Mouse (Mus musculus) urinary bladder, postnatal 14 days (tissue): ENCODE data around the gene Hacd3.

ENCODE experiments used
- DNase-seq: peaks from one replicate; pipeline ENCODE4 v3.0.0; 2021; ENCODE audit warnings: low spot score

Gene Hacd3

DNA sequence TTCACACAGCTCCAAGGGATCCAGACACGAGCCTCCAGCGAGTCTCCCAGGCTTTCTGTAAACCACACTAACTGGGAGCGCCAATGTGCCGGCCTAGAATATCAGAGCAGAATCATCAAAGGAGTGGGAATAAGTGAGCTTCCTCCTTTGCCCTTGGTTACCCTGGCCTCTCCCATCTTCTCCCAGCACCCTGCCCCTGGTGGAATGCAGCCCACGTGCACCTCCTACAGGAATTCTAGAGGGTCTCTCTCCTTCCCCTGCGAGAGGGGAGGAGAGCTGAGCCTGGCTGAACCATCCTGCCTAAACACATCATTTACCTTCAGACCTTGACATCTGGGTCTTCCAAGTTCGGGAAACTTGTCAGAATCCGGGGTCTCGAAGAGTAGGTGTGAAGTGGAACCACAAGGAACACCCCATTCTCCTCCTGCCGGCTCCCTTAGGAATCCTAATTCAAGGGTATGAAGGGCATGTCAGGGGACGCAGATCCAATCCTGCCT, 70.3 kb downstream of the Hacd3 start, which contains the start of gene Slc24a1:
Gene Slc24a1, minus strand, starts transcription at position 447 of the 497 bp plus-strand sequence.
- DNase-seq = no peak

DNA sequence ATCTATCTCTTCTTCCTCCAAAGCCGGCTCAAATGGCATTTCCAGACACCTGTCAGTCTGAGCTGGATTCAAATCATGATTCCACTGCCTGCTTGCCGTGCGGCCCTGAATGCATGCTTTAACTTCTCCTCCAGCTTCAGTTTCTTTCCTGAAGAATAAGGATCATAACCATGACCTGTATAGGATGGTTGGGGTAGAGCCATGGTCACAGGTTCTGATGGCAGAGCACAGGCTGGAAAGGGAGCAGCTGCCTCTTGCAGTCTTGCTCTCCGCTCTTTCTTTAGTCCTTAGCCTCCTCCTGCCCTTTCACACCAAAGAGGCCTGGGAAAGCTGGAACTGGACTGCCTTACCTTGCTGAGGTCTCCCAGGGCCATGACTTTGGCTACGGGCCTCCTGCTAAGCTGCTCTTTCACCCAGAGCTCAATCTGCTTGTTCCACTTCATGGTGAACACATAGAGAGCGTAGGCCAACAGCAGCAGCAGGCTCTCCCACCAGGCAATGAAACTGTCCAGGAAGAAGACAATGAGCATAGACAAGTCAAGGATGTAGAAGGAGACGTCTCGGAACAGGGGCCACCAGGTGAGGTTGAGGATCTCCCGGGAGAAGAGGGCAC, 73.9 kb downstream of the Hacd3 start:
- no peak for DNase-seq

DNA sequence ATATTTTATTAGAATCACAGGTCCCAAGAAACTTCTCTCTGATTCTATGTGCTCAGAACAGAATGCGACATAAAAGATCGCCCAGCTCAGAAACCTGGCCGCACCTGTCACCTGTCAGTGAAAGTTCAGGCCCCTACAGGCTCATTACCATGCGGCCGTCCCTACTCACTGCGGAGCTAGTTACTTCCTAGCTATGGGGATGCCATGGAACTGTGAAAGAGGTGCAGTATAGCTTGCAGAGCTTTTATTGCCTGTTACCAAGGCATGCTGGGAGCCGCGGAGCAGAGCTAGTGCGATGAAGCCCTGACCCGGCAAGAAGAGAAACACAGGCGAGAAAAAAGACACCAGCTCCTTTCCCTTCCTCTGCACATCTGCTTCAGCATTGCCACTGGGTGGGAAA, 77.5 kb downstream of the Hacd3 start:
- no peak for DNase-seq

DNA sequence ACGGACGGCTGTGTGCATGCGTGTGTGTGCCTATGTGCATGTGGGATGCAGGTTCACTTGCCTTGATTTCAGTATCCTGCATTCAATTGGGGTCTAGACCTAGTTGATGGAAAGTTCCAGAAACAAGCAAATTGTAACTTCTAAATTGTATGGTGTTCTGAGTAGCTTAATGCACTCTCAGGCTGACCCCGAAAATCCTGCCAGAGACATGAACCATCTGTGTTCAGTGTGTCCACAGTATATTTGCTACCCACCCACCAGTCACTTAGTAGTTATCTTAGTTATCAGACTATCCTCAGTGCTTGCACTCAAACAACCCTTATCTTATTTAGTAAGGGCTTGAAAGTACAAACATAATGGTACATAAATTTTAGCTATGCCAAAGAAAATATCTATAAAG, 79.8 kb downstream of the Hacd3 start:
- no peak for DNase-seq

DNA sequence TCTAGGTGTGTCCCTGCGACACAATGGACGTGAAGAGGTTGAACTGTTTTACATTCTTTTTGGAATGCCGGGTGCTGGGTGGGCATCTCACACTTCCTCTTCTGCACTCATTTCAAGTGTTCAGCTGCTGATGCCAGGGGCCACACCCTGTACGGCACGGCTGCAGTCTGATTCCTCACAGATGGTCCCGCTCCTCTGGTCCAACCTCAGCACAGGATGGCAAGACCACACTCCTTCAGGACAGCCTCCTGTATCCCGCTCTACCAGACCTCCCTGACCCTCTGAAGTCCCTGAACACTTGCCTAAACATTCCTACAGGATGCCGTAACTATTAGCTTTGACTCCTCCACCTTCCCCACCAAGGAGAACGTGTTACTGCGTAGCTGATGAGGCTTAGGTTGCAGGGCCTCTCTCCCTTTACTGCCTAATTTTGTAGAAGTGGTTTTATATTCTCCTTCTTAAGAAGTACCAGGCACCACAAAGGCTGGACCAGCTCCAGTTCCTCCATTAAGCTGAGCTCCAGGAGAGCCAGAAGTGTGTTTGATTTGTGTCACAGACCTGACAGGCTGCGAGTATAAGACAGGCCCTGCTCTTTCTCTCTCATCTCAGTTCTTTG, 80.7 kb downstream of the Hacd3 start:
- no peak for DNase-seq

DNA sequence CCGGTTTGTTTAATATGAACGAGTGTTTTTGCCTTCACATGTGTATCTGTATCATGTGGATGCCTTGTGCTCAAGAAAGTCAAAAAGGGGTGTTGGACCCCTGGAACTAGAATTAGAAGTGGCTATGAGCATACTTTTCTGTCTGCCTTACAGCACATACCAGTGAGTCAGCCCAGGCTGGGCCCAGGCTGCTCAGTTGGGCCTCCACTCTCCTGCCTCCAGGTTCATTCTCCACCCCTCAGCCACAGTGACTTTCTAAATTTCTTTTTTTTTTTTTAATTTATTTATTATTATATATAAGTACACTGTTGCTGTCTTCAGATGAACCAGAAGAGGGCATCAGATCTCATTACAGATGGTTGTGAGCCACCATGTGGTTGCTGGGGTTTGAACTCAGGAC, 81.7 kb downstream of the Hacd3 start:
- DNase-seq = no peak

DNA sequence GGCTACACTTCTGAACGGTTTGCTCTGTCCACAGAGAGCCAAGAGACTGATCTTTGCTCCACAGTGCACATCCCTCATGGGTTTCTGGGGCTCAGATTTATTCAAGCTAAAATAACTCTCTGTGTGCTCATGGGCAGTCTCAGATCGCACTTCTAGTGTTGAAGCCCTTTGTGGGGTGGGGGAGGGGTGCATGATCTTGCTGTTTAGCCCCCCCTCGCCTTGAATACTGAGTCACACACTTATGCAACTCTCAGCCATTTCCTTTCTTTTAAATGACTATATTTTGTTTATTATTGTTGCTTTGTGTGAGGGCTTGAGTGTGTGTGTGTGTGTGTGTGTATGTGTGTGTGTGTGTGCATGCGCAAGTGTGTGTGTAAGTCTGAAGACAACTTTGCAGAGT, 82.2 kb downstream of the Hacd3 start:
- DNase-seq = no peak

DNA sequence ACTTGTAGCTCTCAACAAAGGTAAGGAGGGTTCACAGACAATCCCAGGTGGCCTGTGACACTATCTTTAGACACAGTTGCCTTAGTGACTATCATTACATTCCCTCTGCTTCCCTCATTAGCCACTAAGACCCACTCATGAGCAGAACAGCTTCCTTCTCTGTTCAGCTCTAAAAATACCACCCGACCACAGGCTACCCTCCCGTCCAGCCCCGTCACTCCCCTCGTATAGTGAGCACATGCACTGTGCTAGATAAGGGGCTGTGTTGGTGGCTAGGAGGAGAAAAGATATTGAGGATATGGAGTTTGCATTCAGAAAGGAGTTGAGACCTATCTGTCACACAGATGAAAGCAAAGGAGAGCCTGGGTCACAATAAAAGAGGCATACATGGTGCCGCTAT, 83.0 kb downstream of the Hacd3 start:
- no peak for DNase-seq

DNA sequence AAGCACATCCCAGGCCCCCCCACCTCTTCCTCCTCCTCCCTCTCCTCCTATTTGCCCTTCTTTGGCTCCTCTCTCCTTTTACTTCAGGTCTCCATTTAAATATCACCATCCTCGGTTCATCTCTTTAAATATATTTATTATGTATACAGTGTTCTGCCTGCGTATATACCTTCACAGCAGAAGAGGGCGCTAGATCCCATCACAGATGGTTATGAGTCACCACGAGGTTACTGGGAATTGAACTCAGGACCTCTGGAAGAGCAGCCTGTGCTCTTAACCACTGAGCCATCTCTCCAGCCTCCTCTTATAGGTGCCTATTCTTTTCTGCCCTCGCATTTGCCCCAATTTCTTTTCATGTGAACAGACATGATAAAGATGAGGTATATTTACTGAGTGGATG, 84.0 kb downstream of the Hacd3 start:
- DNase-seq = no peak
